Mouse (Mus musculus) MEL (cell line): ENCODE measurements around the gene Gm21973. TPM values are rescaled to one million over a fixed set of nuclear protein-coding genes. Genes with fewer than 3 reads are reported as not detected.

Experiments used
- DNase-seq: peaks from one replicate; pipeline ENCODE4 v3.0.0; 2011; ENCODE audit warnings: low read depth, low spot score
- H3K27ac ChIP-seq: 2 replicates; pipeline ENCODE4 v1.5.1; 2012; ENCODE audit warnings: low read depth, mild to moderate bottlenecking, control low read depth, low read length, moderate library complexity; ENCODE audit not compliant: control insufficient read depth
- H3K27me3 ChIP-seq, 2 experiments: fragments of 150-350 bp in 1 of 2; sonication (generic) in 1 of 2; 2 replicates each; pipeline ENCODE4 v1.6.1; 2012; ENCODE audit warnings: low read length in 2 of 2, mild to moderate bottlenecking in 2 of 2, improper control_type of control experiment in 1 of 2, moderate library complexity in 1 of 2; ENCODE audit not compliant: insufficient read depth in 2 of 2, control insufficient read depth in 1 of 2
- H3K36me3 ChIP-seq, 2 experiments: 2 replicates each; pipeline ENCODE4 v1.6.1; 2012 to 2014; ENCODE audit warnings: low read length in 2 of 2, improper control_type of control experiment in 1 of 2, inconsistent platforms in 1 of 2, mild to moderate bottlenecking in 1 of 2; ENCODE audit not compliant: insufficient read depth in 2 of 2, control insufficient read depth in 1 of 2
- H3K4me1 ChIP-seq, 2 experiments: fragments of 150-350 bp in 1 of 2; sonication (generic) in 1 of 2; 2 replicates each; pipeline ENCODE4 v1.6.1; 2012; ENCODE audit warnings: low read length in 2 of 2, improper control_type of control experiment in 1 of 2, mild to moderate bottlenecking in 1 of 2; ENCODE audit not compliant: insufficient read depth in 2 of 2, control insufficient read depth in 1 of 2
- H3K4me3 ChIP-seq, 2 experiments: fragments of 150-350 bp in 1 of 2; sonication (generic) in 1 of 2; 2 replicates each; pipeline ENCODE4 v1.5.1; 2012; ENCODE audit warnings: low read depth in 2 of 2, low read length in 2 of 2, mild to moderate bottlenecking in 2 of 2, moderate library complexity in 2 of 2, control low read depth in 1 of 2, improper control_type of control experiment in 1 of 2; ENCODE audit not compliant: control insufficient read depth in 1 of 2, insufficient read depth in 1 of 2
- H3K79me2 ChIP-seq: 2 replicates; pipeline ENCODE4 v1.6.1; 2012; ENCODE audit warnings: mild to moderate bottlenecking, low read length, moderate library complexity; ENCODE audit not compliant: control insufficient read depth, poor library complexity, insufficient read depth
- H3K9ac ChIP-seq: 2 replicates; pipeline ENCODE4 v1.6.1; 2012; ENCODE audit warnings: low read depth, mild to moderate bottlenecking, control low read depth, low read length, moderate library complexity; ENCODE audit not compliant: control insufficient read depth, poor library complexity, severe bottlenecking
- H3K9me3 ChIP-seq: fragments of 150-350 bp; sonication (generic); replicated peaks from 2 replicates; pipeline ENCODE4 v1.6.1; 2012; ENCODE audit warnings: mild to moderate bottlenecking, low read length, improper control_type of control experiment, moderate library complexity; ENCODE audit not compliant: insufficient read depth
- BHLHE40 ChIP-seq: IDR thresholded peaks from 2 replicates; pipeline ENCODE4 v1.6.1; 2012; ENCODE audit warnings: low read depth, mild to moderate bottlenecking, inconsistent platforms, low read length, improper control_type of control experiment, borderline replicate concordance
- CHD2 ChIP-seq: IDR thresholded peaks from 2 replicates; pipeline ENCODE4 v1.6.1; 2011; ENCODE audit warnings: low read length, improper control_type of control experiment
- CTCF ChIP-seq, 3 experiments: IDR thresholded peaks in 2 of 3; conservative IDR thresholded peaks in 1 of 3; 2 replicates each; pipeline ENCODE4 v1.5.1; 2011 to 2012; ENCODE audit warnings: low read length in 3 of 3, low read depth in 2 of 3, mild to moderate bottlenecking in 2 of 3, improper control_type of control experiment in 1 of 3, inconsistent platforms in 1 of 3, mixed read lengths in 1 of 3, moderate library complexity in 1 of 3; ENCODE audit not compliant: control insufficient read depth in 1 of 3, insufficient read depth in 1 of 3, poor library complexity in 1 of 3, severe bottlenecking in 1 of 3
- E2F4 ChIP-seq: IDR thresholded peaks from 2 replicates; pipeline ENCODE4 v1.6.1; 2011; ENCODE audit warnings: low read depth, low read length, improper control_type of control experiment, borderline replicate concordance
- GABPA ChIP-seq: IDR thresholded peaks from 2 replicates; pipeline ENCODE4 v1.6.1; 2012; ENCODE audit warnings: low read depth, mild to moderate bottlenecking, inconsistent platforms, low read length, improper control_type of control experiment, moderate library complexity
- GATA1 ChIP-seq: IDR thresholded peaks from 2 replicates; pipeline ENCODE4 v1.6.1; 2011; ENCODE audit warnings: low read depth, low read length, improper control_type of control experiment
- KAT2A ChIP-seq: conservative IDR thresholded peaks from 2 replicates; pipeline ENCODE4 v1.6.1; 2012; ENCODE audit warnings: low read depth, low read length, improper control_type of control experiment, inconsistent platforms
- MAFK ChIP-seq: IDR thresholded peaks from 2 replicates; pipeline ENCODE4 v1.6.1; 2011; ENCODE audit warnings: low read depth, mild to moderate bottlenecking, low read length, improper control_type of control experiment, borderline replicate concordance
- MAX ChIP-seq: IDR thresholded peaks from 2 replicates; pipeline ENCODE4 v1.6.1; 2011; ENCODE audit warnings: low read length, improper control_type of control experiment
- MEF2A ChIP-seq: IDR thresholded peaks from 2 replicates; pipeline ENCODE4 v1.6.1; 2014; ENCODE audit warnings: low read depth, mild to moderate bottlenecking, inconsistent platforms, low read length, improper control_type of control experiment; ENCODE audit not compliant: poor library complexity, insufficient replicate concordance, severe bottlenecking; ENCODE audit errors: extremely low read depth
- MXI1 ChIP-seq: IDR thresholded peaks from 2 replicates; pipeline ENCODE4 v1.6.1; 2011; ENCODE audit warnings: mild to moderate bottlenecking, low read depth, low read length, improper control_type of control experiment
- MYC ChIP-seq: IDR thresholded peaks from 2 replicates; pipeline ENCODE4 v1.6.1; 2011; ENCODE audit warnings: low read depth, mild to moderate bottlenecking, low read length, improper control_type of control experiment, moderate library complexity
- NRF1 ChIP-seq: IDR thresholded peaks from 2 replicates; pipeline ENCODE4 v1.6.1; 2014; ENCODE audit warnings: low read depth, mild to moderate bottlenecking, inconsistent platforms, low read length, improper control_type of control experiment, moderate library complexity; ENCODE audit not compliant: poor library complexity, insufficient read depth, severe bottlenecking
- POLR2A ChIP-seq, 2 experiments: IDR thresholded peaks; 2 replicates each; pipeline ENCODE4 v1.6.1; 2011 to 2012; ENCODE audit warnings: low read length in 2 of 2, mild to moderate bottlenecking in 2 of 2, control low read depth in 1 of 2, improper control_type of control experiment in 1 of 2, low read depth in 1 of 2, moderate library complexity in 1 of 2; ENCODE audit not compliant: control insufficient read depth in 1 of 2, insufficient read depth in 1 of 2, poor library complexity in 1 of 2
- POLR2AphosphoS5 ChIP-seq: IDR thresholded peaks from 2 replicates; pipeline ENCODE4 v1.6.1; 2012; ENCODE audit warnings: low read depth, borderline replicate concordance, mild to moderate bottlenecking, inconsistent platforms, low read length, moderate library complexity, mixed read lengths
- RAD21 ChIP-seq: IDR thresholded peaks from 2 replicates; pipeline ENCODE4 v1.6.1; 2011; ENCODE audit warnings: mild to moderate bottlenecking, low read depth, low read length, improper control_type of control experiment
- RCOR1 ChIP-seq: IDR thresholded peaks from 2 replicates; pipeline ENCODE4 v1.6.1; 2012; ENCODE audit warnings: low read depth, mild to moderate bottlenecking, inconsistent platforms, low read length, improper control_type of control experiment
- SIN3A ChIP-seq: IDR thresholded peaks from 2 replicates; pipeline ENCODE4 v1.6.1; 2012; ENCODE audit warnings: low read length, improper control_type of control experiment, inconsistent platforms
- SMC3 ChIP-seq: IDR thresholded peaks from 2 replicates; pipeline ENCODE4 v1.6.1; 2011; ENCODE audit warnings: low read depth, low read length, improper control_type of control experiment
- TAL1 ChIP-seq: IDR thresholded peaks from 2 replicates; pipeline ENCODE4 v1.6.1; 2012; ENCODE audit warnings: mild to moderate bottlenecking, inconsistent platforms, low read length, moderate library complexity, mixed read lengths
- TBP ChIP-seq: IDR thresholded peaks from 2 replicates; pipeline ENCODE4 v1.8.0; 2011; ENCODE audit warnings: low read depth, low read length, improper control_type of control experiment
- TCF12 ChIP-seq: IDR thresholded peaks from 2 replicates; pipeline ENCODE4 v1.6.1; 2014; ENCODE audit warnings: low read depth, mild to moderate bottlenecking, inconsistent platforms, low read length, improper control_type of control experiment, moderate library complexity
- UBTF ChIP-seq: IDR thresholded peaks from 2 replicates; pipeline ENCODE4 v1.6.1; 2012; ENCODE audit warnings: low read depth, mild to moderate bottlenecking, inconsistent platforms, low read length, improper control_type of control experiment, moderate library complexity, borderline replicate concordance; ENCODE audit not compliant: insufficient read depth
- USF2 ChIP-seq, 2 experiments: IDR thresholded peaks; 2 replicates each; pipeline ENCODE4 v1.6.1; 2011 to 2012; ENCODE audit warnings: improper control_type of control experiment in 2 of 2, low read length in 2 of 2, borderline replicate concordance in 1 of 2, inconsistent platforms in 1 of 2, low read depth in 1 of 2, mild to moderate bottlenecking in 1 of 2; ENCODE audit not compliant: insufficient read depth in 1 of 2
- ZC3H11A ChIP-seq: IDR thresholded peaks from 2 replicates; pipeline ENCODE4 v1.6.1; 2012; ENCODE audit warnings: low read depth, mild to moderate bottlenecking, inconsistent platforms, low read length, improper control_type of control experiment
- ZKSCAN1 ChIP-seq: IDR thresholded peaks from 2 replicates; pipeline ENCODE4 v1.6.1; 2012; ENCODE audit warnings: low read depth, mild to moderate bottlenecking, inconsistent platforms, low read length, improper control_type of control experiment, moderate library complexity
- ZMIZ1 ChIP-seq: IDR thresholded peaks from 2 replicates; pipeline ENCODE4 v1.6.1; 2012; ENCODE audit warnings: low read depth, mild to moderate bottlenecking, inconsistent platforms, low read length, improper control_type of control experiment, moderate library complexity
- ZNF384 ChIP-seq: IDR thresholded peaks from 2 replicates; pipeline ENCODE4 v1.6.1; 2012; ENCODE audit warnings: low read depth, mild to moderate bottlenecking, inconsistent platforms, low read length, improper control_type of control experiment
- polyA plus RNA-seq, 2 experiments: library from polyadenylated mRNA; stranded (reverse) in 1 of 2; unstranded in 1 of 2; fragments of >175 nt in 1 of 2; fragments of >200 nt in 1 of 2; gene quantifications; 2 replicates each; pipeline versions ENCODE4 v1.2.1 to v1.2.4; 2012; ENCODE audit warnings: low replicate concordance in 2 of 2, low read depth in 1 of 2; ENCODE audit not compliant: insufficient read length in 2 of 2, insufficient read depth in 1 of 2, missing spikeins in 1 of 2
- total RNA-seq: library from RNA; depleted of rRNA; stranded (reverse); fragments of 300-350 nt; gene quantifications from 2 replicates; pipeline ENCODE4 v1.2.3, GENCODE M21; 2012

Gm21973 gene
- total and polyA plus RNA-seq, 3 experiments, result not detected

DNA sequence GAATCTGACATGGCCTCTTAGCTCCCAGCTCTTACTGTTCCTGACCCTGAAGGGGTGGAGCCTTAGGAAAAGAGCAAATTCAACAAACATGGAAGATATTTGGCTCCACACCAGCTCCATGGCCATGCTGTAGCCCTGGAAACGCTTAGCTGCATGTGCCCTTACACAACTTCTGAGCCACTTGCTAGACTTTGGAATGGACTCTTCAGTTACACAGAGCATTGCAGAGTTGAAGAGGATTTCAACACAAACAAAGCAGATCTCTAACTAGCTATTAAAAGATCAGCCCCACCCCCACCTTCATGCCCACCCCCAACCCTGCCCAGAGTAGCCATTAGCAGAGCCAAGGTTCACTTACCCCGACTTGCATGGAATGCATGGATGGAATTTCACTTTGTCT is 74.6 kb downstream of the Gm21973 start:
- no peak for TF ChIP-seq MAFK
- TF ChIP-seq POLR2A (IDR thresholded peaks at IDR 0.05; ENCODE audit: control insufficient read depth in 1 of 2, insufficient read depth in 1 of 2, low read depth in 1 of 2, low read length in 2 of 2, poor library complexity in 1 of 2), result no peak
- no peak for TF ChIP-seq GATA1
- TF ChIP-seq UBTF, result no peak
- no peak for TF ChIP-seq NRF1
- TF ChIP-seq CHD2, result no peak
- no peak for TF ChIP-seq SIN3A
- TF ChIP-seq KAT2A, result no peak
- no peak for TF ChIP-seq E2F4
- TF ChIP-seq ZC3H11A, result no peak
- TF ChIP-seq USF2 (IDR thresholded peaks at IDR 0.05; ENCODE audit: borderline replicate concordance in 1 of 2, insufficient read depth in 1 of 2, low read depth in 1 of 2, low read length in 2 of 2), result no peak
- no peak for TF ChIP-seq ZNF384
- TF ChIP-seq MAX, result no peak
- TF ChIP-seq CTCF (IDR thresholded peaks at IDR 0.05 in 2 of 3, conservative IDR thresholded peaks at IDR 0.05 in 1 of 3; ENCODE audit: control insufficient read depth in 1 of 3, insufficient read depth in 1 of 3, low read depth in 2 of 3, low read length in 3 of 3, poor library complexity in 1 of 3, severe bottlenecking in 1 of 3), result no peak
- TF ChIP-seq TAL1, result no peak
- TF ChIP-seq TCF12, result no peak
- TF ChIP-seq POLR2AphosphoS5, result no peak
- TF ChIP-seq RCOR1, result no peak
- TF ChIP-seq RAD21, result no peak
- TF ChIP-seq ZKSCAN1, result no peak
- no peak overlapping the region for H3K27ac ChIP-seq
- no peaks in the 10 kb centered on the region for H3K4me1 ChIP-seq
- H3K79me2 ChIP-seq, result no peaks in the 10 kb centered on the region
- H3K36me3 ChIP-seq, result no peaks in the 10 kb centered on the region
- no peak for DNase-seq
- H3K27me3 ChIP-seq, result no peaks in the 10 kb centered on the region; a peak in 1 of 4 replicates
- H3K9me3 ChIP-seq, result no peaks in the 10 kb centered on the region
- no peak overlapping the region for H3K9ac ChIP-seq
- no peak overlapping the region for H3K4me3 ChIP-seq

DNA sequence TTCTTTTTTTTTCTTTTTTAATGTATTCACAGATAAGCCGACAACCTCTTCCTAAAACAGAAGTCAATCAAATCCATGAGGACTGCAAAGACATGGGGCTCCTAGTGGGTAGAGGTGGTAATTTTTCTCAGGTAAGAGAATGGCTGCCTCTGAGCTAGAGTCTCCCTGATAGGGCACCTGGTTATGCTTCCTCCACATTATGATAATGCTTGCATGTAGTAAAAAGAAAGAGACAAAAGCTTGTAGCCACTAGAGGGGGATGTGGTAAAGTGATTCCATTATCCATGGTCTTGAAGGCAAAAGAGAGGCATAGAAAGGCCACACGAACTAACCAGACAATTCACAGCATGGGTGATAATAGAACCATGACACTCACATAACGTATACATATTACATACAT is 75.2 kb downstream of the Gm21973 start:
- no peak overlapping the region for H3K9ac ChIP-seq
- H3K4me1 ChIP-seq, result no peaks in the 10 kb centered on the region
- H3K9me3 ChIP-seq, result no peaks in the 10 kb centered on the region
- no peaks in the 10 kb centered on the region for H3K36me3 ChIP-seq
- peak; percentile 48 for DNase-seq
- no peaks in the 10 kb centered on the region for H3K79me2 ChIP-seq
- TF ChIP-seq ZMIZ1, result no peak
- no peak for TF ChIP-seq TAL1
- no peak for TF ChIP-seq MXI1
- TF ChIP-seq SMC3, result peak; percentile 63
- no peak for TF ChIP-seq KAT2A
- no peak for TF ChIP-seq TBP
- TF ChIP-seq UBTF, result no peak
- no peak for TF ChIP-seq POLR2AphosphoS5
- TF ChIP-seq GABPA, result no peak
- TF ChIP-seq MYC, result no peak
- no peak for TF ChIP-seq MAX
- TF ChIP-seq CTCF (IDR thresholded peaks at IDR 0.05 in 2 of 3, conservative IDR thresholded peaks at IDR 0.05 in 1 of 3; ENCODE audit: control insufficient read depth in 1 of 3, insufficient read depth in 1 of 3, low read depth in 2 of 3, low read length in 3 of 3, poor library complexity in 1 of 3, severe bottlenecking in 1 of 3), result peak in 1 of 3 experiments; percentile 70; a peak in 2 of 6 replicates
- no peak for TF ChIP-seq MEF2A
- peak; percentile 69 for TF ChIP-seq RAD21
- peak; percentile 26; the same call in 1 of the 2 replicates for TF ChIP-seq ZC3H11A
- no peak for TF ChIP-seq BHLHE40
- no peak overlapping the region for H3K4me3 ChIP-seq
- H3K27ac ChIP-seq, result no peak overlapping the region
- no peaks in the 10 kb centered on the region; a peak in 1 of 4 replicates for H3K27me3 ChIP-seq
